Mouse (Mus musculus) gonadal fat pad, adult 2 months (tissue): ENCODE results near the gene Vps25. TPM values are rescaled to one million over a fixed set of nuclear protein-coding genes. Genes with fewer than 3 reads are reported as not detected.

Source experiments
- DNase-seq: peaks from one replicate; pipeline ENCODE4 v3.0.0-alpha.2; 2012; ENCODE audit warnings: low read depth
- polyA plus RNA-seq: library from polyadenylated mRNA; depleted of rRNA; stranded (reverse); fragments of >200 nt; gene quantifications from 2 replicates; pipeline ENCODE4 v1.2.3, GENCODE M21; 2012

Vps25 gene
- polyA plus RNA-seq, 1 experiment: 108 TPM

DNA sequence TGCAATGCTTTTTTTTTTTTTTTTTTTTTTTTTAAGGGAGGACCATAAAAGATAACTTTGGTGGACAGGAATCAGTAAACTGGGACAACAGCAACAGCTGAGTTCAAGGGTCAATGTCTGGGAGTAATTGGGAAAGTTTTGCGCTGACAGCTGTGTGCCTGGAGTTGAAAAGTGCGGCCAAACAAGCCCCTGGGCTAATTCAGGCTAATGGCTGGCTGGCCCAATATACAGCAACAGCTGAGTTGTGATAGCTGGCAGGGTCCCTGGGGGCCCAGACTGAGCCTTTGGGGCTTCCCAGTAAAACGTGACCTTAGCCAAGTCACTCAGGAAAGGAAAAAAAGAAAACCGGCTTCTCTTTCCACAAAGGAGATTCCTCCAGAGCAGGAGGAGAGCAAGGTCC is 8.4 kb upstream of the Vps25 start:
- no peak for DNase-seq

DNA sequence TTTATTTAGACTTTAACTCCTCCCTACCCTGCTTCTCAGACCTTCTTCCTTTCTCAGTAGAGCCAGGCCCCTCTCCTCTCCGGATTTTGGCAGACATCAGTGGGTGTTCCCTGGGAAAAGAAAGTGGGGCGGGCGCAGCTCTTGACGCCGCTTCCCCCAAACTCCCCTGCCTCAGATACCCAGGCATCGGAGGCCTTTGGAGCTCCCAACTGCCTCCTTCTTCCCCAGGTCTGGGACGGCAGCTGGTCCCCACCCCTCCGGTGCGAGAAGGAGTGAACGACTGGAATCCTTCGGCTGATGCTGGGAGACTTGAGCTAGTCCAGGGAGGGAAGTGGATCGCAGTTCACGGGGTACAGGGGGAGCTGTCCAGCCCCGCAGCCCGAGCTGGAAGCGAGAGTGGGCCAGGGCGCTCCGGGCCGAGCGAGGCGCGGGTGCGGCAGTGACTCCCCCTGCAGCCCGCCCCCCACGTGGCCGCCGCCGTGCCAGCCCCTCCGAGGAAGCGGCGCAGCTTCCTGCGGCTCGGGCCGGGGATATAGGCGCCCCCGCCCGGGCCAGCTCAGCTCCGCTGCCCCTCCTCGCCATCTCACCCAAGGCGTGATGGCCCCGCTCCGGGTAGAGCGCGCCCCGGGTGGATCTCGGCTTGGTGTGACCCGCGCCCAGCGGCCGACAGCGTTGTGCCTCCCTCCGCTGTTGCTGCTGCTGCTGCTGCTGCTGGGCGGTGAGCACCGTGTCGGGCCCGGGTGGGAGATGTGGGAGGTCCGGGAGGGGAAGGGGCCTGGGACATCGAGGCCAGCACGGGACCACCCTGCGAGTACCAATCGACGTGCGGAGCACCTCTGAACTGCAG is 7.4 kb upstream of the Vps25 start, which contains the start of gene Ramp2:
TSS of gene Ramp2 (plus strand) at position 174 of the 847 bp plus-strand sequence.
- DNase-seq: no peak

DNA sequence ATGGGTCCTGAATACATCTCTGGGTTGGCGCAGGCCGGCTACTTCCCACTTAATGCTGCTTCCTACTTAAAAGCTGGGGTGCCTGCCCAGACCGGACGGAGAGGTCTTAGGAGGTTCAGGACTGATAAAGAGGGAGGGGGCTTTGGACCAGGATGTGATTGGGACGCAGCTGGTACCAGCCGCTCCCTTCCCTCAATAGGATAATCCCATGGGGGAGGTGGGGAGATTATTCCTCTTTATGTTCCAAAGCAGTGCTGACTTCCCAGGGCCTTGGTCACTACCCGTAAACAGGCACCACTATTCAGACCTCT is 6.8 kb upstream of the Vps25 start:
- DNase-seq: no peak

DNA sequence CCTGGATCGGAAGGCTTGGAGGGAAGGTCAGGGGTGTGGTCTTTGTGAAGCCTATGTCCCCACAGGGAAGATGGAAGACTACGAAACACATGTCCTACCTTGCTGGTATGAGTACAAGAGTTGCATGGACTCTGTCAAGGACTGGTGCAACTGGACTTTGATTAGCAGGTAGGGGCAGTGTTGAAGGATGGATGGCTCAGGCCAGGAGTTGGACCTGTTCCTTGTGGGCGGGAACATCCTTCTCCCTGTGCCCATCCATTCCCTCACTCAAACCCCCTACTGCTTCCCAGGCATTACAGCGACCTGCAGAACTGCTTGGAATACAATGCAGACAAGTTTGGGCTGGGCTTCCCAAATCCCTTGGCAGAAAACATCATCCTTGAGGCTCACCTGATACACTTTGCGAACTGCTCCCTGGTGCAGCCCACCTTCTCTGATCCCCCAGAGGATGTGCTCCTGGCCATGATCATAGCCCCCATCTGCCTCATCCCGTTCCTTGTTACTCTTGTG is 5.9 kb upstream of the Vps25 start:
- DNase-seq: no peak

DNA sequence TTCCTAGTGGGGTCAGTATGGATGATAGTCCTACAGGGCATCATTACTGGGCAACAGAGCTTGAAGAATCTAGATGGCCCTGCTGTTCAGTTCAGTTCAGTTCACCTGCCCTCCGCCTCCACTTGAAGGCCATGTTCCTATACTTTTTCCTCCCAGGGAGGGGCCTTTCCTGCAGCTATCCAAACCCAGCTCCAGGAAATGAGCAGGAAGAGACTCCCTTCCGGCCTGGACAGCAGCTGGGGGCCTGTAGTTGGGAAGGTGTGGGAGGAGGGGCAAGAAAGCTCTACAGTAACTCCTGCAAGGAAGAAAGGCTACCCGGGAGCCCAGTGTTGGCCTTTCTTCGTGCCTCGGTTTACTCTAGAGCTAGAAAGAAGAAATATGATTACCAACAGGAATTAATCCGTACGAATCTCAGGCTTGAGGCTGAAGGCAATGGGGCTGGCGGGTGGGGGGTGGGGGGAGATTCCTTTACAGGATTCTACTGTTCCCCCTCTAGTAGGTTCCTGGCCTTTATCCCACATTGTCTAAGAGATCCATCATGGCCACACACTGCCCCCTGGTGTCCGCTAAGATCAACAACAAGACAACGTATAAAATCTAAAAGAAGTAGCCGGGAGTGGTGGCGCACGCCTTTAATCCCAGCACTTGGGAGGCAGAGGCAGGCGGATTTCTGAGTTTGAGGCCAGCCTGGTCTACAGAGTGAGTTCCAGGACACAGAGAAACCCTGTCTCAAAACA is 5.1 kb upstream of the Vps25 start:
- DNase-seq: no peak

DNA sequence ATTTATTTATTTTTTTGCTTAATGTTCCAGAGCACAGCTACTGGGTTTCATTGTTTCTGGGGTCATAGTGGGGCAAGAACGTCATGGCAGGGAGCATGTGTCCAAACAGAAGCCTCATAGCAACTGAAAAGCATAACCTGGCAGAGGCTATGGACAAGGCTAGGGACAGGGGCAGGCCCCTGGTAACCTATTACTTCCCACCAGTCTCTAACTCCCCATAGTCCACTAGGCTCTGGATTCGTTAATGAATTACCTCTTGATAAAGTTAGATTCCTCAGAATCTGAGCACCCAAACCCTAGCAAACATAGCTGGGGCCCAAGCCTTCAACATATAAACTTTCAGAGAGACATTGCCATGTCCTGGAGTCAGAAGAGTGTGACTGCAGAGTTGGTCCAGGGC is 2.5 kb upstream of the Vps25 start:
- DNase-seq: no peak

DNA sequence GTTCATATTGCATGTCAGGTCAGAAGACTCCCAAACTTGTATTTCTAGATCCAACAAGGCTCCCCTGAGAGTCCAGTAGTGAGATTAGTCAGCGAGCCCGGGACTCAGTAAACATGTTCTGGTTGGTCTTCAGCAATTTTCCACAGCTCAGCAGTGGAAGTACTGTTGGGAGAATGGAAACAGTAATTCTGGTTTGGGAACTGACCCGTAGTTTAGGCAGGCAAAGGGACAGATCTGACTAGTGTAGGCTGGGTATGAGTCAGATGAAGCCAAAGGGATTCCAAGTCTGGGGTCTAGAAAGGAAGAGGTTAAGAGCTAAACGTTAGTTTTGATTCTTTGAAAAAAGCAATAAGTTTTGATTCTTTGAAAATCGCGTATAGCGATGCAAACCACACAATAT is 566 bp upstream of the Vps25 start:
- DNase-seq: no peak

DNA sequence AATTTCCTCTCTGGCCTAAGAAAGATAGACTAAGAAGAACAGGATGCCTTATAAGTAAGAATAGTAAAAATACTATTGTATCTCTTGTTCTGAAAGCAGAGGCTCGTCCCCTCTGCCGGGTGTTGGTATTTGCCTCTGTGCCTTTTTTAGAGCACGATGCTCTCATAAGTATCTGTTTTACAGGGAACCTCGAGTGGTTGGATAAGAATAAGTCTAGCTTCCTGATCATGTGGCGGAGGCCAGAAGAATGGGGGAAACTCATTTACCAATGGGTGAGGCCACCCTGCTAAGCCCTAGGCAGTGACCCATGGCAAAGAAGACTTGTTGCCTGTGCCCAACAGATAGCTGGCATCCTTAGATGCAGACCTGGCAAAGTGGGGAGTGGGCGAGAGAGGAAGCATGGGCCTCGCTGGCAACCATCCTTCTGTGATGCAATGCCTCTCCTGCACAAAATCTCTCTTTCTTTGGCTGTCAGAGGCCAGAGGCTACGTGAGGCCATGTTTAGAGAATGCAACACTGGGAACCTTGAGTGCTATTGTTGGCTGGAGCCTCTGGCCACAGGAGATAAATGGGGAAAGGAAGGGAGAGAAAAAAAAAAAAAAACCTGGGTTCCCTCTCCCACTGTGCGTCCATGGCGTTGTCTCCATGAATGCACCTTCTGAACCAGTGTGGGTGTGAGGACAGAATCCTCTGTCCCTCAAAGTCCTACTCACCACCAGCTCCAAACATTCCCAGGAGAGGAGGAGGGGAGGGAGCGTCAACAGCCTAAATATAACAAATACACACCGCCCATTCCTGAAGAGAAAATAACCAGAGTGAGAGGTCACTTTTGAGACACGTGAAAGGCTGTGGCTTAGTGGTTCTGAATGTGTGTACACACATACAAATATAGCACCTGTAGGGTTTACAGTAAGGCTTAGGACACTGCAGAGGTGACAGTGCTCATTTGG is 2.6 kb downstream of the Vps25 start:
- no peak for DNase-seq

DNA sequence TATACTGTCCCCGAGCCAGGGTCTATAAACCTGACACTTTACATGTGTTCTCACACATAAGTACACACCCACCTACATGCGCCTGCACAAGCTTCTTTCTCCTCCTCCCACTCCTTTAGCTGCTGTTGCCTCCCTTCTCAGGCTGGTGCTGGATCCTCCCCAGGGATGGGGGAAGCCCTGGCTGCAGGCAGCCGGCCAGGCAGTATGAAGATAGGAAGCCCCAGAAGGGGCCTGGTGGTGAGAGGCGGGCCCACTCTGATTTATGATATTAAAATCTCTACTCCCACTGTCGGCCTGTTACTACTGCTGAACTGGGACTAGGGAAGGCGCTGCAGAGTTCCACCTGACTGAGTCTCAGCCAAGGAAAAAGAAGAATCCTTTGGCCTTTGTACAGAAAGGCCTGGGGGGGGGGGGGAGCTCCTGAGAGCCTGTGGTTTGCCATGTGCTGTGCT is 5.8 kb downstream of the Vps25 start:
- no peak for DNase-seq

DNA sequence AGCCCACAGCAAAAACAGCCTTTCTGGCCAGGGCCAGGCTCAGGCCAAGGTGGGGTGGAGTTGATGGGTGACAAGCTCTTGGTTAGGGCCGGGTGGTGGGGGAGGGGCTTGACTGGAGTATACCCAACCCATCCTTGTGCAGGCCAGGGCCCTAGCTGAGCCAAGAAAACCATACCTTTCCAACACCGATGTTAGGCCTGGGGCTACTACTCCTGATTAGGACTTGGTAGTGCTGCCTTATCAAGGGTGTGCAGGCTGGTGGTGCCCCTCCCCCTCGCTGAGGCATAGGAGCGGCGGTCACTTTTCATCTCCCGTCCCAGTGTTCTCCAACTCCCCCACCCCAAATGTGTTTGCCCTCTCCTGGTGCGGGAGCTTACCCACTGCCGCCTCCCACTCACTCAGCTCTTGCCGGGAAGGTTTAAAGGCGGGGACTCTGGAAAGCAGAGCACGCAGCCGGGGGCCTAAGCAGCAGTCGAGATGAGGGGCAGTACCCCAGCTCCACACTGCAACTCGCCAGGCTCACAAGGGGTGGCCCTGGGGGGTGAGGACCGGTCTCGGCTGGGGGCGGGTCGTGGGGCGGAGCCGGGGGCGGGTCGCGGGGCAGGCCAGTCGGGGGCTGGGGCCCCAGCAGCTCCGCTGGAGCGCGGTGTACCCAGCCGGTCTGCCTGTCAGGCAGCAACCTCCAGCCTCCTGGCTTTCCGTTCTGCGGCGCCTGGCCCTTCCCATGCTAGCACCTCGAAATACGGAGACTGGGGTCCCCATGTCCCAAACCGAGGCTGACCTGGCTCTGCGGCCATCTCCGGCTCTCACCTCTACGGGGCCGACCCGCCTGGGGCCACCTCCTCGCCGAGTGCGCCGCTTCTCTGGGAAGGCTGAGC is 6.7 kb downstream of the Vps25 start, which contains the start of gene Wnk4:
TSS of gene Wnk4 (plus strand) at position 620 of the 878 bp plus-strand sequence.
- no peak for DNase-seq

DNA sequence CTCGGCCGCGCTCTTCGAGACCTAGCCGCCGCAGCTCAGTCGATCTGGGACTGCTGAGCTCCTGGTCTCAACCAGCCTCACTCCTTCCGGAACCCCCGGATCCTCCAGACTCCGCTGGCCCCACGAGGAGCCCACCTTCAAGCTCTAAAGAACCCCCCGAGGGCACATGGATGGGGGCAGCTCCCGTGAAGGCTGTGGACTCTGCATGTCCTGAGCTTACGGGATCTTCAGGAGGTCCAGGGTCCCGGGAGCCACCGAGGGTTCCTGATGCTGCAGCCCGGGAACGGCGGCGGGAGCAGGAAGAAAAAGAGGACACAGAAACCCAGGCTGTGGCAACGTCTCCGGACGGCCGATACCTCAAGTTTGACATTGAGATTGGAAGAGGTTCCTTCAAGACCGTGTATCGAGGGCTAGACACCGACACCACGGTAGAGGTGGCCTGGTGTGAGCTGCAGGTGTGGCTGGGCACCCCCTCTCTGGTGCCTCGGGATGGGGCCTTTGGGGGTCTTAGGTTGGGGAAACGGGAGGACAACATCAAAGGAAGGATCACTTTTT is 7.4 kb downstream of the Vps25 start:
- DNase-seq: no peak

DNA sequence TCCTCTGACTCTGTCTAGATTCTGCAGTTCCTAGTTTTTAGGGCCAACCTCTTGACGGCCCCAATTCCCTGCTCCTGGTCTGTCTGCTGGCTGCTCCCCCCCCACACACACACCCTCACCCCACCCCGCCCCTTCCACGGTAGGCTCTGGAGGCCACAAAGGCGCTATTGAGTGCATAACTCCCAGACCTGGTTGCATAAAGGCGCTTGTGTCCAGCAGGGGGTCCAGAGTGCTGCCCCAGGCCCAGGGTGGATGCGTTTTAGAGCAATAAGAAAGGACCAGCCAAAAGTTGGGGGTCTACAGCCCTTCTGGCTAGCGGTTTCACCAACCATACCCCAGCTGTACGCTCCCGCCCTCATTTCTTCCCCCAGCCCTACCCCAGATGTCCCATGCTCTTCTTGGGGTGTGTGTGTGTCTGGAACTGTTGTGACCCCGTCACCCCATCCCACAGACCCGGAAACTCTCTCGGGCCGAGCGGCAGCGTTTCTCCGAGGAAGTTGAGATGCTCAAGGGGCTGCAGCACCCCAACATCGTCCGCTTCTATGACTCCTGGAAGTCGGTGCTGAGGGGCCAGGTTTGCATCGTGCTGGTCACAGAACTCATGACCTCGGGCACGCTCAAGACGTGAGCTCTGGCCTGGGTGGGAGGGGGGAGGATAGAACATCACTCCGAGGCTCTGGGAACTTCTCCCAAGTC is 8.9 kb downstream of the Vps25 start:
- no peak for DNase-seq

DNA sequence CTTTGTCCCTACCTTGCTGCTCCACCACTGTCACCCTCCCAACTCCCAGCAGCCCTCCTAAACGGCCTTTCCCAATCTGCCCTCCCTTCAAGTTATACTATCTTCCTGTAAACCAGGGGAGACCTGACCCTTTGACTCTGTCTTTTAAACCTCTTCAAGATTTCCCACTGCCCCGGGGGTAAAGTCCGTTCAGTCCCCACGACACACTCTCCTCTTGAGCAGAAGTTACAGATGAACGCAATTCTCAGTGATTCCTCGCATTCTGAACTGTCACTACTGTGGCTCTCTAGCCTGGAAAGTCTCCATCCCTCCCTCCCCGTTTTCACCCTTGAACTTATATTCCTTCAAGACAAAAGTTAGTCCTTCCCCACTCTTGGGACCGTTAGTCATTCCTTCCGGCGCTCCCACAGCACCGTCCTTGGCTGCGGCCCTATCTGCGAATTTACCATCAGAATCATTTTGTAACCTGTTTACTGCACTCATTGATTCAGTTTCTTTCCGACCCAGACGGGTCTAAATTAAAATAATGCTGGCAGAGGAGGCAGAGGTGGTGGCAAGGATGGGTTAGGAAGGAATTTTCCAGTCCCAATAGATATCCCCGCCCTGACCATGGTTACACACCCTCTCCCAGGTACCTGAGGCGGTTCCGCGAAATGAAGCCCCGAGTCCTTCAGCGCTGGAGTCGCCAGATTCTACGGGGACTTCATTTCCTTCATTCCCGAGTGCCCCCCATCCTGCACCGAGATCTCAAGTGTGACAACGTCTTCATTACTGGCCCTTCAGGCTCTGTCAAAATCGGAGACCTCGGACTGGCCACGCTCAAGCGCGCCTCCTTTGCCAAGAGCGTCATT is 9.9 kb downstream of the Vps25 start:
- DNase-seq: no peak

DNA sequence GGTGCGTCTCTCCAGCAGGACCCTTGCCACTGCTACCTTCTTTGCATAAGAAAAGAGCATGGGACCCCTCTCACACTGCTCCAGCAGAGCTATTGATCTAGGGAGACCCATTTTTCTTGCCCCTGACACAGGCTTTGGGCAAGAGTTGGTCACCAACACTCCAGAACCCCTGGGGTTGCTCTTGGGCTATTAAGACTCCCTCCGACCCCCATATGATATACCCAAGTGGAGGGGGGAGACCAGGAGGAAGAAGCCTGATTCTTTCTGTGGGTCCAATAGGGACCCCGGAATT is 10.4 kb downstream of the Vps25 start:
- no peak for DNase-seq

DNA sequence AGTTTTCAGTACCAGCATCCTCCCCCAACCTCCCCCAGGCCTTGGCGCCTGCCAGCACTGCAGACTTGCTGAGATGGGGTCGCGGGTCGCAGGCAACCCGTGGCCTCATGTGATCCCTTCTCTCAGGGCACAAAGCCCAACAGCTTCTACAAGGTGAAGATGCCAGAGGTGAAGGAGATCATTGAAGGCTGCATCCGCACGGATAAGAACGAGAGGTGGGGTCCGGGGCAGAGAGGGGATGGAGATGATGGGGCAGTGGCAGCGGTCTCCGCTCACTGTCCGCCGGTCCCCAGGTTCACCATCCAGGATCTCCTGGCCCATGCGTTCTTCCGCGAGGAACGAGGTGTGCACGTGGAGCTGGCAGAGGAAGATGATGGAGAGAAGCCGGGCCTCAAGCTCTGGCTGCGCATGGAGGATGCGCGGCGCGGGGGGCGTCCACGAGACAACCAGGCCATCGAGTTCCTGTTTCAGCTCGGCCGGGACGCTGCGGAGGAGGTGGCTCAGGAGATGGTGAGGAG is 11.5 kb downstream of the Vps25 start:
- DNase-seq: no peak

DNA sequence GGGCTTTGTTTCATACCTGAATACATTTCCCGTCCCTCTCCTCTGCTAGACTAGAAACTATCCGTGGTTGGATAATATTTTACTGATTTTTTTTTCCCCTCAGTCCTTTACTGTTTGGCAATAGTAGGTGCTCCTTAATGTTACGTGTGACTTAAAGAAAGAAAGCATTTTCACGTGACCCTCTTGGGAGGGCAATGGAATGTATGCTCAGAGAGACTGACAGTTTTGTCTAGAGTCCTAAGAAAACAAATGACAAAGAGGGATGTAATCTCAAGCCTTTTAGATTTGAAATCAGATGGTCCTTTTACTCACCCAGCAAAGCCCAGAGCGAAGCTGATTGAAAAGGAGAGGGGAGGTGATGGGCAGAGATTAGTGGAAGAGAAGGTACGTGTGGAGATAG is 12.4 kb downstream of the Vps25 start:
- DNase-seq: no peak

DNA sequence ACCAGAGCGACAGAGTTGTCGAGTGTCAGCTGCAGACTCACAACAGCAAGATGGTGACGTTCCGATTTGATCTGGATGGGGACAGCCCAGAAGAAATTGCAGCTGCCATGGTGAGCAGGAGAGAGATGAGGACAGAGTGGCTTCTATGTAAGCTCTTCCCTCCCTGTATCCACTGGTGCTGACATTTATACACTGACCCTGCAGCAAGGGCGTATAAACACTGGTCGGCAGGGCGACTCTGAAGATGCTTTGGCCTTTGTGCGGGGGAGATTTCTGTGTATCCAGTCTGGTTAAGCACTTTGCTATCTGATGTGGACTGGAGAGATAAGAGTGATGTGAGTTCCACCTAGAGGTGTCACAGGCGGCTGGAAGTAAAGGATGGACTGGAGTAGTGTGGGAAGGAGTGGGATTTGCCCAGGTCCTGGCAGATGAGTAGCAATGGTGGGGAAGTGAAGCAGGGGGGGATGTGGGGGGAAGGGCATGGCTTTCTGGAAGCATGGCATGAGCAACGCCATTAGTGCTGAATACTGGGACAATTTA is 16.1 kb downstream of the Vps25 start:
- DNase-seq: no peak

DNA sequence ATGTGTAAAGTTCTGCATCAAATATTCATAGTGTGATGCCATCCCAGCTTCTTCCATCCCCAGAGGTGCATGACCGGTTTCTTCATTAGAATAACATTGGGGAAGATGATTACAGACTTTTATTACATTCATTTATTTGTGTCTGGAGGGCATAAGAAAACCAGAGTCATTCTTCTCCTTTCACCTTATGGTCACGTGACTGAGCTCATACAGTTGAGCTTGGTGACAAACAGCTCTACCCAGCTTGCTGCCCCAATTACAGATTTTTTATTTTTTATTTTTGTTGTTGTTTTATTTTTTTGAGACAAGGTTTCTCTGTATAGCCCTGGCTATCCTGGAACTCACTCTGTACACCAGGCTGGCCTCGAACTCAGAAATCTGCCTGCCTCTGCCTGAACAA is 18.9 kb downstream of the Vps25 start:
- no peak for DNase-seq

DNA sequence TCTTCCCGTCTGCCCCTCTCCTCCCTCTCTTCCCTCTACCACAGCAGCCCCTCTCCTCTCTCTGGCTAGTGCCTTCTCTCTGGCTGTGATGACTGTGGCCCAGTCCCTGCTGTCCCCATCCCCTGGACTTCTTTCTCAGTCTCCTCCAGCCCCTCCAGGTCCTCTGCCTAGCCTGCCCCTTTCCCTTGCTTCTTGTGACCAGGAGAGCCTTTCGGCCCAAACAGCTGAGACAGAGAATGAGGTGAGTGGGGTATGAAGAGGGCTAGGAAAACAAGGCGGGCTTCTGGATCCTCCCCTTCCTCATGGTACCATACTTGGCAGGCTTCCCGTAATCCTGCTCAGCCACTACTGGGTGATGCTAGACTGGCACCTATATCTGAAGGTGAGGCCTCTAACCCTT is 21.8 kb downstream of the Vps25 start:
- no peak for DNase-seq
